Mouse (Mus musculus) liver, embryonic 16.5 days (tissue): ENCODE measurements around the gene Krtap19-2. TPM values are rescaled to one million over a fixed set of nuclear protein-coding genes. Genes with fewer than 3 reads are reported as not detected.

Experiments used
- ATAC-seq: fragments of 200-750 bp; cut with Nextera tagmentation; 2 replicates; pipeline ENCODE4 v1.8.0; 2017; ENCODE audit warnings: low read depth, mild to moderate bottlenecking, moderate number of reproducible peaks, moderate library complexity
- H3K27ac ChIP-seq: fragments of 300-500 bp; sonication (generic); 2 replicates; pipeline ENCODE4 v1.5.1; 2014; ENCODE audit warnings: mild to moderate bottlenecking, low read length
- H3K27me3 ChIP-seq: fragments of 300-500 bp; sonication (generic); 2 replicates; pipeline ENCODE4 v1.6.1; 2014; ENCODE audit warnings: low read depth, low read length, mixed read lengths; ENCODE audit not compliant: control insufficient read depth, insufficient read depth
- H3K36me3 ChIP-seq: fragments of 300-500 bp; sonication (generic); 2 replicates; pipeline ENCODE4 v1.6.1; 2014; ENCODE audit warnings: mild to moderate bottlenecking; ENCODE audit not compliant: control insufficient read depth, insufficient read depth
- H3K4me1 ChIP-seq: fragments of 300-500 bp; sonication (generic); 2 replicates; pipeline ENCODE4 v1.6.1; 2014; ENCODE audit warnings: low read depth, low read length, mixed read lengths; ENCODE audit not compliant: control insufficient read depth
- H3K4me2 ChIP-seq: fragments of 300-500 bp; sonication (generic); 2 replicates; pipeline ENCODE4 v1.6.1; 2014; ENCODE audit warnings: low read depth, low read length, mixed read lengths
- H3K4me3 ChIP-seq: fragments of 300-500 bp; sonication (generic); 2 replicates; pipeline ENCODE4 v1.5.1; 2014; ENCODE audit warnings: low read depth, mild to moderate bottlenecking, low read length
- H3K9ac ChIP-seq: fragments of 300-500 bp; sonication (generic); 2 replicates; pipeline ENCODE4 v1.6.1; 2014; ENCODE audit warnings: low read depth, low read length
- H3K9me3 ChIP-seq: fragments of 300-500 bp; sonication (generic); replicated peaks from 2 replicates; pipeline ENCODE4 v1.6.1; 2016; ENCODE audit warnings: low read length; ENCODE audit not compliant: control insufficient read depth
- WGBS: fragments of 180-500 bp; shearing (Covaris S2); extraction: QIAGEN DNeasy Blood & Tissue Kit; methylation state at CpG from one replicate; pipeline ENCODE4 v1.1.7; 2014; ENCODE audit not compliant: insufficient replicate concordance; 5-methylcytosine and 5-hydroxymethylcytosine counted together
- polyA plus RNA-seq: library from polyadenylated mRNA; unstranded; fragments of >200 nt; fragmentation: Nextera tagmentation; extraction: Ambion mirVana; gene quantifications from 2 replicates; pipeline ENCODE4 v1.2.1, GENCODE M21; 2015

The Krtap19-2 gene
- polyA plus RNA-seq, 1 experiment from 2014 or later: not detected

GRCm38 (mm10) chr16:88847363-88847762 is 26.7 kb downstream of the Krtap19-2 start:
- Histone ChIP-seq H3K36me3 (no peaks in the 10 kb centered on the region), H3K27me3 (no peaks in the 10 kb centered on the region), H3K9me3 (no peaks in the 10 kb centered on the region), H3K4me1 (no peaks in the 10 kb centered on the region), H3K9ac (no peak overlapping the region), H3K4me2 (no peak overlapping the region), H3K4me3 (no peak overlapping the region), H3K27ac (no peak overlapping the region)
- no peak for ATAC-seq
- 88% methylated on average over 1 of the region's 1 CpGs for WGBS

- 58% methylated on average over 3 of the region's 3 CpGs for WGBS
- Histone ChIP-seq H3K9me3 (0 out of 2 replicates have a peak, but pooled peaks cover 2% of the 10 kb centered on the region), H3K4me2 (no peak overlapping the region), H3K36me3 (no peaks in the 10 kb centered on the region), H3K9ac (no peak overlapping the region), H3K27me3 (no peaks in the 10 kb centered on the region), H3K4me3 (no peak overlapping the region), H3K27ac (no peak overlapping the region), H3K4me1 (no peaks in the 10 kb centered on the region)
- ATAC-seq: no peak
Measured at GRCm38 (mm10) chr16:88826978-88827377, 47.1 kb downstream of the Krtap19-2 start.

- Histone ChIP-seq H3K27me3 (no peaks in the 10 kb centered on the region), H3K4me2 (no peak within 1 kb of the TSS), H3K9me3 (0 out of 2 replicates have a peak, but pooled peaks cover 2% of the 10 kb centered on the region), H3K9ac (no peak within 1 kb of the TSS), H3K27ac (no peak within 1 kb of the TSS), H3K4me1 (no peaks in the 10 kb centered on the region), H3K36me3 (no peaks in the 10 kb centered on the region), H3K4me3 (no peak within 1 kb of the TSS)
- WGBS: 70% methylated on average over 9 of the region's 9 CpGs
- no peak for ATAC-seq
Measured at GRCm38 (mm10) chr16:88826095-88826652, 47.9 kb downstream of the Krtap19-2 start, which contains the start of gene Krtap14. Krtap14 (minus strand) TSS chr16:88826145.

- no peaks in the 10 kb centered on the region for H3K4me1 ChIP-seq
- no peak overlapping the region for H3K27ac ChIP-seq
- no peak overlapping the region for H3K9ac ChIP-seq
- no peaks in the 10 kb centered on the region for H3K36me3 ChIP-seq
- ATAC-seq: no peak
- H3K27me3 ChIP-seq: no peaks in the 10 kb centered on the region
- no peak overlapping the region for H3K4me3 ChIP-seq
- 63% methylated on average over 3 of the region's 3 CpGs for WGBS
- no peak overlapping the region for H3K4me2 ChIP-seq
- 0 out of 2 replicates have a peak, but pooled peaks cover 2% of the 10 kb centered on the region for H3K9me3 ChIP-seq
Measured at GRCm38 (mm10) chr16:88823736-88824135, 50.3 kb downstream of the Krtap19-2 start.

Other genes with a start within 250 kb of the Krtap19-2 start
- not detected in 2 replicates for gene 2310079G19Rik, start 246.6 kb downstream of the Krtap19-2 start, polyA plus RNA-seq
- not detected in 2 replicates for gene Krtap26-1, start 226.5 kb downstream of the Krtap19-2 start, polyA plus RNA-seq
- not detected in 2 replicates for gene Krtap27-1, start 202.6 kb downstream of the Krtap19-2 start, polyA plus RNA-seq
- not detected in 2 replicates for gene 2310061N02Rik, start 166.3 kb downstream of the Krtap19-2 start, polyA plus RNA-seq
- not detected in 2 replicates for gene Krtap13-1, start 145.4 kb downstream of the Krtap19-2 start, polyA plus RNA-seq
- gene Krtap13, start 122.6 kb downstream of the Krtap19-2 start, polyA plus RNA-seq: not detected in 2 replicates
- gene 2310034C09Rik, start 115.4 kb downstream of the Krtap19-2 start, polyA plus RNA-seq: 0.09 TPM in 1 of 2 replicates, not detected in the other
- gene 2310057N15Rik, start 100.1 kb downstream of the Krtap19-2 start, polyA plus RNA-seq: not detected in 2 replicates
- not detected in 2 replicates for gene Gm5965, start 96.4 kb downstream of the Krtap19-2 start, polyA plus RNA-seq
- not detected in 2 replicates for gene Gm20741, start 62.0 kb downstream of the Krtap19-2 start, polyA plus RNA-seq
- not detected in 2 replicates for gene Krtap15, start 54.1 kb downstream of the Krtap19-2 start, polyA plus RNA-seq
- gene Krtap14, start 48.1 kb downstream of the Krtap19-2 start, polyA plus RNA-seq: not detected in 2 replicates
- gene Krtap19-1, start 4.9 kb downstream of the Krtap19-2 start, polyA plus RNA-seq: not detected in 2 replicates
- gene Krtap19-3, start 3.8 kb upstream of the Krtap19-2 start, polyA plus RNA-seq: not detected in 2 replicates
- not detected in 2 replicates for gene Krtap19-4, start 10.8 kb upstream of the Krtap19-2 start, polyA plus RNA-seq
- not detected in 2 replicates for gene Krtap19-5, start 22.2 kb upstream of the Krtap19-2 start, polyA plus RNA-seq
- gene Krtap19-9b, start 58.0 kb upstream of the Krtap19-2 start, polyA plus RNA-seq: not detected in 2 replicates
- not detected in 2 replicates for gene Krtap16-3, start 88.6 kb upstream of the Krtap19-2 start, polyA plus RNA-seq
- gene Krtap22-2, start 136.5 kb upstream of the Krtap19-2 start, polyA plus RNA-seq: not detected in 2 replicates
- not detected in 2 replicates for gene Gm10229, start 141.0 kb upstream of the Krtap19-2 start, polyA plus RNA-seq
- not detected in 2 replicates for gene Krtap6-1, start 157.4 kb upstream of the Krtap19-2 start, polyA plus RNA-seq
- gene Gm10228, start 167.2 kb upstream of the Krtap19-2 start, polyA plus RNA-seq: not detected in 2 replicates
- not detected in 2 replicates for gene Krtap6-5, start 173.6 kb upstream of the Krtap19-2 start, polyA plus RNA-seq
- gene 1110025L11Rik, start 189.7 kb upstream of the Krtap19-2 start, polyA plus RNA-seq: not detected in 2 replicates
- gene Krtap6-3, start 209.7 kb upstream of the Krtap19-2 start, polyA plus RNA-seq: not detected in 2 replicates